Mouse (Mus musculus) cerebral cortex, adult 2 months (tissue): ENCODE data around the gene Pex12.

ENCODE experiments used
- WGBS: fragments of 180-500 bp; shearing (Covaris S2); methylation state at CpG from one replicate; pipeline ENCODE4 v1.1.7; 2018; 5-methylcytosine and 5-hydroxymethylcytosine counted together

The Pex12 gene

GRCm38 (mm10) chr11:83302526-83303251 is at the start of gene Pex12:
Pex12 (minus strand) TSS chr11:83302586.
- WGBS, result under 1% methylated on average over 51 of the region's 51 CpGs

- WGBS, result 37% methylated on average over 3 of the region's 3 CpGs
These were observed 39.4 kb upstream of the Pex12 start for GRCm38 (mm10) chr11:83341716-83342245.

DNA sequence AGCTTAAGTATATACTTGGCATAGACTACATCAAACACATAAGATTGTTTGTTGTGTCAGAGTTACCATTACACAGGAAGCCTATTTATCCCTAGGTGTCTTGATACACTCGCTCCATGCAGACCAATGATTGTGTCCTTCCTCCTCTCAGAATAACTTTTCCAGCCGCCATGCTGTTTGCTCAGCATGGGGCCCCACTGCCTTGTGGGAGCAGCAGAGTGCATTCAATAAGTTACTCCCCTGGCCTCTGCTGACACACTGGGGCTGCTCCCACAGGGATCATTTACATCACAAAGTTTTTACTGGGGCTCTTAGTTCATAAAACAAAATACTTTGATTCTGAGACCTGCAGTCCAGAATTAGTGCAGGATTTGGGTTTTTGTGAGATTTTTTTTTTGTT is 37.3 kb upstream of the Pex12 start:
- WGBS, result 59% methylated on average over 2 of the region's 2 CpGs

GRCm38 (mm10) chr11:83335826-83336225 is 33.4 kb upstream of the Pex12 start:
- WGBS, result 48% methylated on average over 7 of the region's 7 CpGs

- 54% methylated on average over 3 of the region's 3 CpGs for WGBS
These were observed 25.0 kb upstream of the Pex12 start for GRCm38 (mm10) chr11:83327427-83327826.

DNA sequence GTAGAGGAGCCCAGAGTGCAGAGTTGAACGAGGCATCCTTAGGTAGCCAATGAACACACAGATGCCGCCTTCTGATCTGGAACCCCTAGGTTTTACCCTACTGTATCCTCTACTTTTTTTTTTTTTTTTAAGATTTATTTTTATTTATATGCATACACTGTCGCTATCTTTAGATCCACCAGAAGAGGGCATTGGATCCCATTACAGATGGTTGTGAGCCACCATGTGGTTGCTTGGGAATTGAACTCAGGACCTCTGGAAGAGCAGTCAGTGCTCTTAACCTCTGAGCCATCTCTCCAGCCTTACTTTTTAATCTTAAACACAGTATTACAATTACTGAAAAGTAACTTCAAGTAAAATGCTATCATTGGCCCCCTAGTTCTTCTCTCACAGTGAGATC is 24.3 kb upstream of the Pex12 start:
- 72% methylated on average over 3 of the region's 3 CpGs for WGBS

GRCm38 (mm10) chr11:83319048-83319447 is 16.7 kb upstream of the Pex12 start:
- 61% methylated on average over 4 of the region's 4 CpGs for WGBS

DNA sequence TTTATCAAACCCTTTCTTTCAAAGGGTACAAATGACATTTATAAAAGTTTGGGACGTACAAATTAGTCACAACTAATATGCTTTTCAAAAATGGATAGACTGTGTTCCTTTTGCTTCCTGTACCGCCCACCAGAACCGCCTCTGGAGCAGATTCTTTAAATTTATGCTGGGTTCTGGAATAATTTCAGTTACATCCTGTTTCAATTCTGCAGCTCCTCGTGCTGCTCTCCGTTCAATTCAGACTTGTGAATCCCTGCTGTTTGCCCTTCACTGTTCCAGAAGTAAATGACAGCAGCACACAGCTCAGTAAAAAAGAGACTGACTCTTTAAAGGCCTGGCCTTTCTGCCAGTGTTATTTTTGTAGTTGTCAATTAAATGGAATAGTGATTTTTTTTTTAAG is 10.1 kb upstream of the Pex12 start:
- WGBS, result 17% methylated on average over 5 of the region's 5 CpGs

- 81% methylated on average over 4 of the region's 4 CpGs for WGBS
These were observed 4.4 kb upstream of the Pex12 start for GRCm38 (mm10) chr11:83306700-83307253.

- WGBS, result 70% methylated on average over 2 of the region's 2 CpGs
These were observed 2.1 kb upstream of the Pex12 start for GRCm38 (mm10) chr11:83304485-83304884.

- 35% methylated on average over 5 of the region's 5 CpGs for WGBS
These were observed 1.4 kb upstream of the Pex12 start for GRCm38 (mm10) chr11:83303751-83304150.

GRCm38 (mm10) chr11:83302124-83302523 is 262 bp downstream of the Pex12 start:
- WGBS, result 8% methylated on average over 10 of the region's 10 CpGs

GRCm38 (mm10) chr11:83301431-83301831 is 955 bp downstream of the Pex12 start:
- WGBS, result 66% methylated on average over 2 of the region's 2 CpGs

DNA sequence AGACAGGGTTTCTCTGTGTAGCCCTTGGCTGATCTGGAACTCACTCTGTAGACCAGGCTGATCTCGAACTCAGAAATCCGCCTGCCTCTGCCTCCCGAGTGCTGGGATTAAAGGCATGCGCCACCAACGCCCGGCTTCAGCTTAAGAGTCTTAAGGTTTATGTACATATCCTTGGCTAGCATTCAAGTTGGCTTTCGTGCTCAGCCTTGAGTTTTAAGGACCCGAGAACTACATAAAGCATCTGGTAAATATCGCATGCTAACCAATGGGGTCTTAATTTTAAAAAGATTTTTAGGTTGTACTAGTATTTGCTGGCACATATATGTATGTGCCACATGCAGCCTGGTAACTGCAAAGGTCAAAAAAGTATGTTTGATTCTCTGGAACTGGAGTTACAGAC is 2.7 kb downstream of the Pex12 start:
- WGBS, result 89% methylated on average over 9 of the region's 9 CpGs

DNA sequence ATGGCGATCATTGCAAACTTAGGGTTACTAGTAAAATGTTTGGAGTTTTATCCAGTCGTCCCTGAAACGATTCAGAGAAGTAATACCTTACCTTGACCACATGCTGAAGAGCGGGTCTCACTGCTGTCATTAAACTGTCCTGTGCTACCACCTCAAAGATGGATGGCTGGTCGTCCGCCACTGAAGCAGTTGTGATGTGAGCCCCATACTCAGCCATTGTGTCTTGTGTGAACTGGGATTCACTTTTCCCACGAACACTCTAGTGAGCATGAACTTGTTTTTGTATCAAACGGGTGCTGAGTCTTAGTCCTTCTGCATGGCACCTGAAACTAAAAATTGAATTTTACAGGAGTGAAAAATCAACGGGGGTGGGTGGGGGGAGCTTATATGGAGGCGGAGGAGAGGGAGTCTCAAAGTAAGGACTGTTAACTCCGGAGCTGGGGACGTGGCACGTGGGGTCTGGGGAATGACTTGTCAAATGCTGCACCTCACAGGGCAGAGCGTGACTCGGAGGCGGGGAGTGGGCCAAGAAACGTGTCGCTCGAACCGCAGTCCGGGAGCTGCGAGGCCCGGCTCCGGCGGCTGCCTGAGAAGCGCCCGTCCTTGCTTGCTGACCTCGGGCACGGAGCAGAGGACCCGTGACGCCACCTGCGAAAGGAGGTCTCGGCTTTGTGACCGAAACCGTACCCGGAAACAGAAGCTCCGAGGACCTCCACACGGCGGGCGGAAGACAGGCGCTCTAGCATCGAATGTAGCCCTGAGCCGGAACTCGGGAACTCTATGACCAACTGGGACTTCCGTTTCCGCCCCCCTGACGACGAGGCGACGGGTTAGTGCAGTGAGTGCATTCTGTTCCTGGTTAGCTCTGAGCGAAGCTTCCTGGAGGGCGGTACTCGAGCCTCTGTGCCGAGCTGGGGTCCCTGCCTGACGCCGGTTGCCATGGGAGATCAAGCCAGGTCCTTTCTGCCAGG is 3.9 kb downstream of the Pex12 start, which contains the start of gene Ap2b1:
Ap2b1 (plus strand) TSS at position 800 of the 971 bp plus-strand sequence.
- 2% methylated on average over 56 of the region's 56 CpGs for WGBS

DNA sequence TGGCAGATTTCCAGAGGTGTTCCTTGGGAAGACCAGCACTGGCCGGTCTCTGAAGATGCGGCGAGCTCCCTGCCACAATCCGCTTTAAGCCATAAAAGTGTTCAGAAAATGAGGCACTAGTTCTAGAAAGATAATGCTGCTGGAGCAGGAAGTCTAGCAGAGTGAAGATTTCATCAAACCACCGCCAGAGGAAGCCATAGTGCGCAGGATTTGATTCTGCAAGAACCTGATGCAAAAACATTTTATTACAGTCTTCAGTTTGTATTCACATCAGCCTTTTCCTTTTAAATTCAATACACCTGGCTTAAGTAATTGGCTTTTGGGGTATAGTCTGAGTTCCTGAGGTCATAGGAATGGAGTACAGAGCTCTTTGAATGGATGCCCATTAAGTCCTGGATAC is 4.6 kb downstream of the Pex12 start:
- WGBS, result 59% methylated on average over 6 of the region's 6 CpGs

DNA sequence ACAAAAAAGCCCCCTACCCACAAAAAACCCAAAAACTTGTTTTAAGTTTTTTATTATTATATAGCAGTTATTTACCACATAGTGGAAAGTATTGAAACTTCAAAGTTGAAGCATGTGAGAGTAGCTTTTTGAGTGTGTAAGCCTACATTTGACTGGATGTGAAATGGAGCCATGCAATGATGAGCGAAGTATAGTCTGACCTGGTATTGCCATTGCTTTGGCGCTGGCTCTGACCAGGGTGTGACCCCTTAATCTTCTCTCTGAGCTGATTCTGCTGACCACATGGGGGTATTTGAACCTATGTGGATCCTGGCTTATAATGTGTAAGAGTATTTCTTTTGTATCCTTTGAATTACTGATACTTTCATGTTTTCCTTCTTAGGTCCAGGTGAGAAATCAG is 8.3 kb downstream of the Pex12 start:
- WGBS, result 95% methylated on average over 2 of the region's 2 CpGs

DNA sequence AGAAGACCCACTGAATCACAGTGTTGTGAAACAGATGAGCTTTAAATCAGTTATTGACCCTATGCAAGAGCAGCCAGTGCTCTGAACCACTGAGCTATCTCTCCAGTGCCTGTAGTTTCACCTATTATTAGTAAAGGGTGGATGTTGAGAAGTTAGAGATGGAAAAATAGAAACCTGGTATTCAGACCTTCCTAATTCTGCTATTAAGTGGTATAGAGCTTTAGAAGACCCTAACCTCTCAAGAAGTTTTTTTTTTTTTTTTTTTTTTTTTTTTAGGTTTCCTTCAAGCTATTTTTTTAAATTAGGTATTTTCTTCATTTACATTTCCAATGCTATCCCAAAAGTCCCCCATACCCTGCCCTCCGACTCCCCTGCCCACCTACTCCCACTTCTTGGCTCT is 9.2 kb downstream of the Pex12 start:
- WGBS, result 58% methylated on average over 1 of the region's 1 CpGs

DNA sequence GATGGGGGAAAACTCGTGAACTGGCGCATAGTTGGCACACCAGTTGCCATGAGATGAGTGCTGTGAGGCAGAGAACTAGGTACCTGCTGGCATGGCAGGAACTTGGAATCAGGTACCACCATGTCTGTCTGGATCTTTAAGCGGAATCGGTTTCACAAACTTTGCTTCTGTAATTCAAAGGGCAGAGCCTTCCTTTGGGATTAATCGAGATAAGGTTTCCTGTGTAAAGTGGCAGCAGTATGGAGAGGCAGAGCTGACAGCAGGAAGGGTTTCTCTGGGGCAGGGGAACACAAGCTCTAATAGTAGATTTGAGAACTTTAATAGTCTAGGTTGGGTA is 10.2 kb downstream of the Pex12 start:
- under 1% methylated on average over 5 of the region's 5 CpGs for WGBS

GRCm38 (mm10) chr11:83291375-83292250 is 10.8 kb downstream of the Pex12 start:
- WGBS, result under 1% methylated on average over 38 of the region's 38 CpGs

DNA sequence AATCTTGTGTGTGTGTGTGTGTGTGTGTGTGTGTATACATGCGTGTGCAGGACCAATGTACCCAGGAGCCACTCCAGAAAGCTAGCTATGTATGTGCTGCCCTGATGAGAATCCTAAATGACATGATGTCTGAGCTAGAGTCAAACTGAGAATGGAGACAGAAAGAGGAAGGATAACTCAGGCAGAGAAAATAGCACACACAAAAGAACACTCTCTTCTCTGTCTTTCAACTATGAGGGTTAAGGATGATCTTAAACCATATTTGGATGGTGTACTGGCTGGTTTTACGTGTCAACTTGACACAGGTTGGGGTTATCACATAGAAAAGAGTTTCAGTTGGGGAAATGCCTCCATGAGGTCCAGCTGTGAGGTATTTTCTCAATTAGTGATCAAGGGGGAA is 12.8 kb downstream of the Pex12 start:
- WGBS, result 84% methylated on average over 2 of the region's 2 CpGs
